Mouse (Mus musculus) spleen, adult 2 months (tissue): ENCODE results near the gene Sec23ip.

Experiments
- CTCF ChIP-seq: fragments of 200-500 bp; IDR thresholded peaks from 2 replicates; pipeline ENCODE4 v1.5.1; 2011; ENCODE audit warnings: mild to moderate bottlenecking, inconsistent platforms; ENCODE audit not compliant: insufficient read depth, insufficient read length, insufficient replicate concordance; ENCODE audit errors: extremely low read depth
- POLR2A ChIP-seq: fragments of 200-500 bp; IDR thresholded peaks from 2 replicates; pipeline ENCODE4 v1.6.1; 2011; ENCODE audit warnings: low read depth, low read length, inconsistent platforms

DNA sequence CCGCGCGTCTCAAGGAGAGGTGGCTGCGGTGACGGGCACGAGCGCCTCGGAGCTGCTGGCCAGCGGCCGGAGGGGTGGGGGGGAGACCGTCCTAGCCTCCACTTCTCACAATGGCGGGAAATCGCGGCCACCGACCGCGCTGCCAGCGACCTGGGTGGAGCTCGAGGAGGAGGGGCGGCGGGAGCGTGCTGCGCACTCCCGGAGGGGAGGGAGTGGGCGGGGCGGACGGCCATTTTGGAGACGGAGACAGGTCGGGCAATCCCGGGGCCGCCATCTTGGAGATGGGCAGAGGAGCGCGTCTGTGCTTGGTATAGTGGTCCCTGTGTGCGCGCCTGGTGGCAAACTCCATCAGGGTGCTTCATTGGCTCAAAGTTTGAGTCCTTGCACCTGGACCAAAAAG, 4.4 kb upstream of the Sec23ip start, which contains the start of gene Mcmbp:
- TF ChIP-seq POLR2A = peak; percentile 63
- TF ChIP-seq CTCF = no peak
